Mouse (Mus musculus) liver, embryonic 14.5 days (tissue): ENCODE measurements around the gene 2900011O08Rik.
"Not testable (repeated sequence)": the region's sequence is repeated elsewhere in the genome, so short reads cannot be mapped to it uniquely, and the experiment has no call there.

Source experiments
- CTCF ChIP-seq: IDR thresholded peaks from 2 replicates; pipeline ENCODE4 v1.5.1; 2016; ENCODE audit warnings: antibody characterized with exemption, low read depth, control low read depth
- EP300 ChIP-seq: IDR thresholded peaks from 2 replicates; pipeline ENCODE4 v1.6.1; 2016; ENCODE audit warnings: antibody characterized with exemption, low read depth

- TF ChIP-seq CTCF, EP300: not testable (repeated sequence)
Measured at GRCm38 (mm10) chr16:13976358-13976896, 10.0 kb upstream of the 2900011O08Rik start.
